8 mouse cellular contexts compared by ENCODE assay signal in genomic region chr6:83582938-83583270, GRCm38 (mm10). TPM values are rescaled to one million over a fixed set of nuclear protein-coding genes. Genes with fewer than 3 reads are reported as not detected.
A peak's percentile ranks its signal among the peaks of the same experiment; 100 is the strongest.
DNase-seq lines count a peak whose midpoint lies in the region; ATAC-seq and TF ChIP-seq lines count a peak whose summit lies in the region.

No protein-coding gene starts in this region.

- H3K4me1 ChIP-seq in midbrain, embryonic 15.5 days = no peaks in the 10 kb centered on the region

- H3K36me3 ChIP-seq in midbrain, embryonic 15.5 days (replicated peaks) = no peaks in the 10 kb centered on the region

- H3K9ac ChIP-seq in midbrain, embryonic 15.5 days = no peak overlapping the region

- WGBS in midbrain, embryonic 15.5 days = under 1% methylated on average over 6 of the region's 6 CpGs

- peak overlapping the region; percentile 17 for H3K4me2 ChIP-seq in midbrain, embryonic 15.5 days

- DNase-seq in layer of hippocampus, adult 2 months (ENCODE audit: low spot score in 2 of 2) = peak; percentile 41 to 48
- DNase-seq in layer of hippocampus, adult 11-12 months (ENCODE audit: low spot score) = no peak
- peak; percentile 78 for DNase-seq in MN1 (ENCODE audit: low spot score)
- DNase-seq in embryo, embryonic 11.5 days (ENCODE audit: low read depth, low spot score) = peak; percentile 61
- DNase-seq in heart, postnatal 10 days = peak; percentile 59 to 65
- peak; percentile 54 to 67 for DNase-seq in kidney, postnatal 4 days
- peak; percentile 15 to 41 for DNase-seq in thymus, postnatal 10 days (ENCODE audit: low spot score in 2 of 2)

- peak; percentile 54; the same call in 1 of the 2 replicates for ATAC-seq in midbrain, embryonic 15.5 days (replicated peaks)

- TF ChIP-seq CTCF in layer of hippocampus, adult 2 months (conservative IDR thresholded peaks at IDR 0.05) = peak; percentile 89

- H3K9me3 ChIP-seq in midbrain, embryonic 15.5 days = no peaks in the 10 kb centered on the region

- H3K27me3 ChIP-seq in midbrain, embryonic 15.5 days (replicated peaks) = no peaks in the 10 kb centered on the region

- H3K27ac ChIP-seq in layer of hippocampus, adult 2 months = no peak overlapping the region
- H3K27ac ChIP-seq in midbrain, embryonic 15.5 days = no peak overlapping the region

- intact Hi-C loops in heart, postnatal 10 days (cut with DNase I) = loop anchor here (1.0 to 2.0 kb wide), 3 partner anchors 16 to 90 kb away; no protein-coding TSS in a partner anchor

- no peak overlapping the region for H3K4me3 ChIP-seq in layer of hippocampus, adult 2 months
- H3K4me3 ChIP-seq in midbrain, embryonic 15.5 days = no peak overlapping the region

RNA-seq across cellular contexts. Expression of gene Stambp, which starts 10.4 kb away (rescaled TPM):
- 10 to 100 TPM; 33.0 to 35.5 TPM for total RNA-seq in layer of hippocampus, adult 2 months (2021)
- total RNA-seq in heart, postnatal 10 days (2021) = 10 to 100 TPM; 15.0 to 17.1 TPM
- polyA plus RNA-seq in midbrain, embryonic 15.5 days (2015; fragmentation: Nextera tagmentation; extraction: Ambion mirVana) = 63.4 and 66.5 TPM in 2 replicates

RNA-seq across cellular contexts. Expression of gene Actg2, which starts 46.8 kb away (rescaled TPM):
- total RNA-seq in layer of hippocampus, adult 2 months (2021) = not detected
- total RNA-seq in heart, postnatal 10 days (2021) = 1 to 10 TPM; 5.0 to 8.2 TPM
- 2.2 and 2.6 TPM in 2 replicates for polyA plus RNA-seq in midbrain, embryonic 15.5 days (2015; fragmentation: Nextera tagmentation; extraction: Ambion mirVana)

Comparison
In these comparisons a context has a peak if more than half of its experiments do, and no peak if none do; other contexts are left out.
1. RNA of gene Actg2, which starts 46.8 kb away (total RNA-seq): 5.0 to 8.2 TPM in heart, postnatal 10 days; not detected in layer of hippocampus, adult 2 months; every median in the first group is over 4 times any median in the second.